Mouse (Mus musculus): ENCODE measurements around the gene Bpgm. TPM values are rescaled to one million over a fixed set of nuclear protein-coding genes. Genes with fewer than 3 reads are reported as not detected.

Bpgm gene
- polyA plus RNA-seq (2017; shearing (Covaris generic)), result 24.1 TPM

DNA sequence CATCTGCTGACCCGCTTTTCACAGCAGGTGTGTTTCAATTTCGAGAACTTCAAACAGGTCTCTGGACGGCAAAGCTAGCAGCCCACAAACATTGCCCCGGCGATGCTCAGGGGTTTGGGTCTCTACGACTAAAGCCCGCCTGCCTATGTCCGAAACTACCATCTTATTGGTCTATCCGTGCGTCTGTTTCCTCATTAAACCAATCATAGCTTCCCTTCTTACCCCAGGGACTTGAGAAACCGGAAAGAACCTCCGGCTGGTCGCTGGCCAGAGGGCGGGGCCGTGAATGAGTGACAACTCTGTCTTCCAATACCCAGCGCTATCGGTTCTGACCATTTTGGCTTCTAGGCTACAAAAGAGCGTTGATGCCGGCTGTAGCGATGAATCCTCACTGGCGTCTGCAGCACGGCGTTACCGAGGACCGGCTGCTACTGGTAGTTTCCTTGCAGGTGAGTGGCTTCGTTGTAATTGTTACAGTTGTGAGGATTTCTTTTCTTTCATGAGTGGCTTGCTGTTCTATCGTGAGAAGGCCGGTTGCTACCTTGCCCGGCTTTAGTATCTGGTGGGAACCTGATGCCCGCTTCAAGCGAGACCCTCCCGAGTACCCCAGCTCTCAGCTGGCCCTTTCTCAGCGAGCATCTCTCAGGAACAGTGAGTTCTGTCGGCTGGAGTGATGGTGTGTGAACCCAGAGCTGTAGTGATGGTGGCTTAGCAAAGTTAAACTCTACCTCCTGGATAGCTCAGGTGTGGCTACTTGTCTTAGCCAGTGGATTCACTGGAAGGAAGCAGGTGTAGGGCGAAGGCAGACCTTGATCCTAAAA lies at the start of gene Bpgm:
Gene Bpgm (plus strand): TSS at position 234 of the 821 bp plus-strand sequence.

Other genes with a start within 250 kb of the Bpgm start
- 413 TPM for gene Akr1b3, start 158.7 kb upstream of the Bpgm start, polyA plus RNA-seq (2017; shearing (Covaris generic))
- not detected for gene Akr1b8, start 122.1 kb upstream of the Bpgm start, polyA plus RNA-seq (2017; shearing (Covaris generic))
- gene Akr1b10, start 92.0 kb upstream of the Bpgm start, polyA plus RNA-seq (2017; shearing (Covaris generic)), result 57.1 TPM
- not detected for gene Akr1b7, start 63.9 kb upstream of the Bpgm start, polyA plus RNA-seq (2017; shearing (Covaris generic))
- 0.21 TPM for gene Cald1, start 122.3 kb downstream of the Bpgm start, polyA plus RNA-seq (2017; shearing (Covaris generic))